Mouse (Mus musculus) forelimb bud, embryonic 11.5 days (tissue): ENCODE measurements around the gene Tbc1d1.

Experiments
- DNase-seq: peaks from one replicate; pipeline ENCODE4 v3.0.0-alpha.2; 2012; ENCODE audit warnings: low read depth, low spot score

The Tbc1d1 gene

GRCm38 (mm10) chr5:64206875-64207274 is 50.8 kb downstream of the Tbc1d1 start:
- DNase-seq = no peak

DNA sequence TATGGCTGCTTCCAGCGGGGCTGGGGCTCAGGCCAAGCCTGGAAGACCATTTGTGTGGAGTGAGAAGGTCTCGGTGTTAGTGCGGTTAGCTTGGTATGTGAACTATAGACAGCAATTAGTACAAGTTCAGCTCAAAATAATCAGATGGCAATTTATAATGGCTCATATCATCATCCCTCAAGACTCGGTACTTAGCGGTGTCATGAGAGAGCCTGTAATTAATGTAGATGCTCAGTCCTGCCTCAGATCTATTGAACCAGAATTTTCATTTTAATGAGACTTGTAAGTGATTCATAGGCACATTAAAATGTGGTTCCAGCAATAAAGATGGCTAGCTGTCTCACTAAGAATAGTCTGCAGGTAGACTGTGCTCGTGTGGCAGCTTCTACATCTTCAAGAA is 51.7 kb downstream of the Tbc1d1 start:
- no peak for DNase-seq

DNA sequence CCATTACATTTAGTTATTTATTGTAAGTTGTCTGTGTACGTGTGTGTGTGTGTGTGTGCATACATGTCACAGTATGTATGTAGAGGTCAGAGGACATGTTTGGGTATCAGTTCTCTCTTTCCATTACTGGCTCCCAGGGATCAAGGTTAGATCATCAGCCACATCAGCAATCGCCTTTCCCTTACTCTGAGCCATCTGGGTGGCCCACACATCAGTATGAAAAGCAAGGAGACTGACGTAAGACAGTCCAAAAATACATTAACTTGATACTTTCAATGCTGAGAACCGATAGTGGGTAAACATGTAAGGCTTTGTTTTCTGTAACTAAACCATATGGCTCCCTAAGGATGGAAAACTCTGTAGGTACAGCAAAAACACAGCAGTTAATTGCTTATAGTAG is 54.7 kb downstream of the Tbc1d1 start:
- DNase-seq = no peak

DNA sequence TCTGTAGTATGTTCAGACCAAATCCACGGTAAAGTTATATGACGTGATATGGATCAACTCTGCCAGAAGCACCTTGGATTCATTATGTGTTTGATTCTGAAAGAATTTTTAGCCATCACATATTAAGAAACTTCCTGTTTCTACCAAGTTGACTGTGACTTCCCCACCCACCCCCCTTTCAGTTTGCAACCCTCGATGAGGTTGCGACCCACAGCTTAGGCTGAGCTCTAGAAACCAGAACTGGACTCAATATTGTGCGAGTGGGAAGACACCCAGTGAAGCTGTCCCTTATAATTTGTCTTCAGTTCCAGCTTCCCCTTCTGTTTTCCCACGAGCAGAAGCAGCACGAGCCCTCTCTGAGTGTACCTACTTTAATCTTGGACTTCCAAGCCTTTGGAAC is 55.2 kb downstream of the Tbc1d1 start:
- DNase-seq = no peak

DNA sequence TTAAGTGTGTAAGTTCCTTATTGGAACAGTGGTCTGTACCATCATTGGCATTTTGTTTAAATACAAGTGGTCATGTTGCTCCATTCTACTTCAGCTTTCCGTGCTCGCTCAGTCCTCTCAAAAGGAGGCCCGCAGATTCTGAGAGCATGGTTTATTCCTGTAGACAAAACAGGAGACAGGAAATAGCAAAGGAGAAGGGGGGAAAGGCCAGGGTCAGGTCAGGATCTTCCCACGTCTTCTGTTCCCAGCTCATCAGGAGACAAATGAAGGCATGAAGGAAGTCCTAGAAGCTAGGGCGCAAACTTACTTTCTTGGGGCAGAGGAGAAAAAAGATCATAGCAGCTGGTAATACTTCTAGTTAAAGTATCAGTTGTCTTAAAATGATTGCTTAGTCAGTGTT is 56.1 kb downstream of the Tbc1d1 start:
- DNase-seq = no peak

GRCm38 (mm10) chr5:64212619-64213018 is 56.5 kb downstream of the Tbc1d1 start:
- no peak for DNase-seq

GRCm38 (mm10) chr5:64215806-64216205 is 59.7 kb downstream of the Tbc1d1 start:
- DNase-seq = no peak

- DNase-seq = no peak
Observed at GRCm38 (mm10) chr5:64216326-64216725, 60.2 kb downstream of the Tbc1d1 start.

DNA sequence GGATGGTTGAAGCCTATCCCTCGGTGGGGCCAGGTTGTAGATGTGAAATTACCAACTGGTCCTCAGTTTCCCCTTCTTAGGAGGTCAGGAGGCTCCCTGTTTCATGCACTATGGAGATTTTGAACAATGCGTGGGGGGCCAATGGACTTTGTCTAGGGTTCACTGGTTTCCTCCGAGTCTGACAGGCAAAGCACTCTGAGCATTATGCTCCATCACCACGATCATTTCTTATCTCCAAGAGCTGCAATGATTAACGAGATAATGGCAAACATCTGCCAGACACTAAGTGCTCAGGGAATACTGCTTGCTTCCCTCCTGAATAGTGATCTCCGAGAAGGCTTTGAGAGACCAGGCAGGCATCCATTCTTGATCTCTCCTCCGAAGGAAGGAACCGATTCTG is 61.2 kb downstream of the Tbc1d1 start:
- DNase-seq = no peak

GRCm38 (mm10) chr5:64217816-64218602 is 61.9 kb downstream of the Tbc1d1 start:
- DNase-seq = no peak

DNA sequence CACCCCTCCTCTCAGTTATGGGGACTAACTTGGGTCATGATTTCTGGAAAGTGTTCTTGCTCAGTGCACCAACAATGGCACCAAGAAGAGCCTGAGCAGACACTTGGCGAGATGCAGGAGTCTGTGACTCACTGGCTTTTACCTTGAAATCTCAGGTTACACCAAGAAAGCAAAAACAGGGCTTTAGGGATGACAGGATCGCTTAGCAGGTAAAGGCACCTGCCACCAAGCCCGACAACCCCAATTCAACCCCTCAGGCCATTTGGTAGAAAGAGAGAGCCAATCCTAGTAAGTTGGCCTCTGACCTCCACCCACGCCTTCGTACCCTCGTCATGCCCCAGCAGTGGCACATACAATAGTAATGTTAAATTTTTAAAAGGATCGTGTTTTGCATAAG is 62.5 kb downstream of the Tbc1d1 start:
- no peak for DNase-seq

DNA sequence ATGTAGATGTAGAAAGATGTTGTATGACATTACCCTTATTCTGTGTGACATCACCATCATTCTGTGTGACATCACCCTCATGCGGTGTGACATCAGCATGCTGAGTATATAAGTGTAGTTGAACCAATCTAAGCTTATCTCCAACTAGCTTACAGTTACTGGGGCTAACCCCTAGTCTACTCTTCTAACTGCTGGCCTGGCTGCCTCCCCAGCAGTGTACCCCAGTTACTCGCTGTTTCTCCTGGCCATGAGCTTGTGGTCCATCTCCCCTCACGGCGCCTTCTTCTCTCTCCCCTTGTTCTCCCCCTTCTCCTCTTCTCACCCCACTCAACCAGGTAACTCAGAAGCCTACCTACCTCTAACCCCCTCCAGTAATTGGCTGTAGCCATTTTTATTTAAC is 64.7 kb downstream of the Tbc1d1 start:
- DNase-seq = no peak

DNA sequence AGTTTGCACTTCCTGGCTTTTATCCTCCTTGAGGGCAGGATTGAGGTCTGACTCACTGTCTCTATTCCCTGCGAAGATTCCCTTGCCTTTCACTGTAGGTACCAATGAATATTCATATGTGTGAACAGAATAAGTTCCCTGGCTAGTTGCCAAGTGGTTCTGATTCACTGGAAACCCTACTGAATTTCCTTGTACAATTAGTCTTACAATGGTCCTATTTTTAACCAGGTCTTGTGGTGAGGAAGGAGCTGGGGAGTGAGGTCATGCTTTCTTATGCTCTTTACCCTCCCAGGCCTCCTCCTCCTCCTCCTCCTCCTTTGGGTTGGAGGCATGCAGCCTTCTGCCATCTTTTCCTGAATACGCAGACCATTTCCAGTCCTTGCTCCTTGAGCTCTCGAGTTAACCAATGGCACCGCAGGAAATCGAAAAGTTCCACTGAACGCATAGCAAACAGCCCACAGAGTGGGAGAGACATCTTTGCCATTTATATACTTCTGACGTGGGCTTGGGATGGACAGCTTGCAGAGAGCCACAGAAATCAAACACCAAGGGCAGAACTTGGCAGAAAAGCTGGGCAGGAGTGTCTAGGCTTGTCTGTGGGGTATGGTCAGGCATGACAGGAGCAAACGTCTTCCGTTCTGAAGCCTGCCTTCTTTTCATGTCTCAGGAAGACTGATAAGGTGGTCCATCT is 68.8 kb downstream of the Tbc1d1 start:
- no peak for DNase-seq

DNA sequence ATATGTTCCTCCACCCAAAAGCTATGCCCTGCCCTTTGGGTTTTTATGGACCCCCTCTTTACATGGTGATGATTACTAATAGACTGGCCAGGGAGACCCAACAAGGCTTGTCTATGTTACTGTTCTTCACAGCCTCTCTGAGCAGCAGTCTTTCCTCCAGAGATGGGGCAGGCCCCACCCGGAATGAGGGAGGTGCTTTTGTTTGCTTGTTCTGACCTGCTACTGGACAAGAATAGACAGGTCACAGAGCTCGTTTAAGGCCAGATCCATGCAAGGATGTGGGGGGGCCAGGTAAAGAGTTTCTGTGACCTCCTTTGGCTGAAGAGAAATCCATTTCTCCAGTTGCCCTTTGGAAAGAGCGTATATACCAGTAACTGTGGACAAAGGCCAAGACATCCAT is 72.1 kb downstream of the Tbc1d1 start:
- DNase-seq = no peak

DNA sequence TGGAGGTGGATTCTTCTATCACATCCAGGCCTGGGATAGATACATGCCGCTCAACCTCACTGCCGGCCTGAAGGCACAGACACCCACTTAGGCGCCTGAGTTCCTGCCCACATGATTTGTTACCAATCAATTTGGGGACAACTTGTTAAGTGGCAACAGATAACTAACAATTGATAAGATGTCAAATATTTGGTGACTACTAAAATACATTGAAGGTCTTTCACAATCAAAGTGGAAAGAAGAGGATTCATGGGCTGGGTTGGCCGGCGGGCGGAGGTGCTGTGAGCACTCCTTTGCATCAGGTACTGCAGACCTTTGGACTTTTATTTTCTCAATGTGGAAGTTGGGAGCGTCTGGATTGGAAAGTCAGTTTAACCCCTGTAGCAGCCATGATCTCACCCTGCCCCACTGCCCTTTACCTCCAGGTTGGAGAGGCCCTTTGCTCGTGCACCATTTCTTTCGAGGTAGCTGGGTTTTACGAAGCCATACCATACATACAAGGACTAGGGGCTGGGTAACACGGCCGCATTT is 73.3 kb downstream of the Tbc1d1 start:
- DNase-seq = no peak

- DNase-seq = peak; percentile 91
Observed at GRCm38 (mm10) chr5:64230061-64230466, 74.0 kb downstream of the Tbc1d1 start.

DNA sequence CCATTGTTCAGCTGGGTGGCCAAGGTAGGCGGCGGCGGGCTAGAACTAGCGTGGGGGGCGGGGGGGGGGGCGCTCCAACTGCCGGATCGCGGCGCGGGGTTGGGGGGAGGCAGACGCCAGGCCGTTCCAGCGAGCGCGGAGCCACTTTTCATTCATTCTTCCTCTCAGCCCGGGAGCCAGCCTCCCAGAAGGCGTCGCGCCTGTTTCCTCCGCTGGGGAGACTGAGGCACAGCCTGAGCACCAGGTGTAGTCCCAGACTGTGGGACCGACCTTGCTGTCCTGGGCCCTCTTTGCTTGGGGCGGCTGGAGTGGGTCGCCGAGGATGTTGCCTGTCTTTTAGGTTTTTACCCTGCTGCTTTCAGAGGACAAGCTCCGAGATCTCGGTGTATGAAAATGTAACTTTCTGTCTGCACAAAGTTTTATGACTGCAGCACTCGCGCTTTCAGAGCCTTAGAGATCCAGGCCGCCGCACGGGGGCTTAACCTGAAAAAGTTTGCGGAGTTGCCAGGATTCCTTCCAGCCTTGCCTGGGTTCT is 74.5 kb downstream of the Tbc1d1 start:
- DNase-seq = peak; percentile 35

DNA sequence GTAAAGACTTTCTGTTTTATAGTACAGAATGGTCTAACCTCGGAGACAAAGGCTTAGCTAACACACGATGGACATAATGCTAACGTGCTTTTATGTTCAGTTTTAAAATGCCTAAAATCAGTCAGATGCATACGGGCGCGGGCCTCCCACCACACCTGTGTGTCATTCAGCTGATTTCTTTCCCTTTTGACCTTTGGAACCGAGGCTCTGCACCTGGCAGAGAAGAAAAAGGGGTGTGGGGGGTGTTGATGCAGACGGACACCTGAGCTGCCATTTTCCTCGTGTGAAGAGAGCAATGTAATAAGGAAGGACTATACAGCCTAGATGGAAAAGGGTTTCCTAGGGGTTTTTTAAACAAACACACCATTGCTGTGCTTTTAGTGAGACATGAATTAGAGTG is 76.8 kb downstream of the Tbc1d1 start:
- no peak for DNase-seq

DNA sequence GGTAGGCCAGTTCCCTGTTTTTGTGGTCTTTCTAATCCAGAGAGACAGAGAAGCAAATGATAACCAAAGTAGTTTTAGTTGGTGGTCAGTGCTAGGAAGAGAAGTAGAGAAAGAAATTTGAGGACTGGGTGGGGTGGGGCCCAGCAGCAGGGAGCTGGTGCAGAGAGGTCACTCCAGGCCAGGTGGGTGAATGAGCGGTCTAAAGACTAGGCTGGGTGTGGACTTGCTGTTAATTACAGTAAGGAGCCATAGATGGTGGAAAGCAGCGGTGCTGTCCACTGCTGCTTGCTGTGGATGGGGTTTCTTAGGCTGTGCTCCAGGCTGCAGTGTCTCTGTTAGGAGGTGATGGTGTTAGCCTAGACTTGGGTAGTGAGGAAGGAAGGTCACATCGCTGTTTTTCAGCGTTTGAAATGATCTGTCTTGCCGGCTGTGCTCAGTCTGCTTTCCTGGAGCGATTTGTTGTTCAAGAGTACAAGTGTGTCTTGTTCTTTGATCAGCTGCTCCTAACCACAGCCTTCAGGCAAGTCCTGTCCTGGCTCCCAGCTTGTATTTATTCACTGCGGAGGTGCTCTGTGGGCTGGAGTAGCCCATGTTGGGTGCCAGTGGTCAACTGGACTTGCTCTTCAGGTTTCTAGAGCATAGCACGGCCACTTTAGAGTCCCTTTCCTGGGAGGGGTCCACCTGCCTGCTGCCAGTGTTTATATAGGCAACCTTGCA is 78.3 kb downstream of the Tbc1d1 start:
- DNase-seq = no peak

DNA sequence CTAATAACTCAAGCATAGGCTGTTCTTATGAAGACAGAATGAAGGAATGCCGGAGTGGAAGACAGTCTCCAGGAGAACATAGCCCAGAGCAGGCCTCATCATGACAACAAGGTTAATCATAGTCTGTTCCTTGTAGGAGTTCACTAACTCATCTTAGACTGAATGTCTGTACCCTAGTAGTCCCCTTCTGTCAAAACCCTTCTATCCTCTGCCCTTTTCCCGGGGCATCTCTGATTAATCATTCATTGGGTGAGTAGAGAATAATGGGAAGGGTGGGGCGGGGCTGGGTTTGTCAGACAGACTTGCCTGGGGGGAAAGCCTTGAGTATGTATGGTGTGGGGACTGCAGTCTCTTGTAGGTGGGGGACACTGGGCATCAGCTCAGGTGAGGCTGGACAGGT is 79.1 kb downstream of the Tbc1d1 start:
- DNase-seq = no peak

DNA sequence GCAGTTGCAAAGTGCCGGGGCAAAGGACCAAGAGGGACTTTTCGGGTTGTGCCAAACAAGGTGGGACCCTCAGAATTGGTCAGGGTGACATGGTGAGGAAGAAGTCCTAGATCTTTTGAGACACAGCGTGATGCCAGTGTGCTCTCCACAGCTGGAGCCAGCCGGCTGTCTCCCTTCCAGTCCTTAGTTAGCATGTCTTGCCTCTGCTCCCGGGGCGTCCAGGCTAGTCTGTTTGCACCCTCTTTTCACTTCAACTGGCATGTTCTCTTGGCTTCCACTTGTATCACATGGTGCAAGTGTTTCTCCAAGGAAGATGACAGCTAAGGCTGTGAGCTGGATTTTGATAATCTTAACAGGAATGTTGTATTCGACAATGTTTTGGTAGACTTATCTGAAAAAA is 80.5 kb downstream of the Tbc1d1 start:
- no peak for DNase-seq

DNA sequence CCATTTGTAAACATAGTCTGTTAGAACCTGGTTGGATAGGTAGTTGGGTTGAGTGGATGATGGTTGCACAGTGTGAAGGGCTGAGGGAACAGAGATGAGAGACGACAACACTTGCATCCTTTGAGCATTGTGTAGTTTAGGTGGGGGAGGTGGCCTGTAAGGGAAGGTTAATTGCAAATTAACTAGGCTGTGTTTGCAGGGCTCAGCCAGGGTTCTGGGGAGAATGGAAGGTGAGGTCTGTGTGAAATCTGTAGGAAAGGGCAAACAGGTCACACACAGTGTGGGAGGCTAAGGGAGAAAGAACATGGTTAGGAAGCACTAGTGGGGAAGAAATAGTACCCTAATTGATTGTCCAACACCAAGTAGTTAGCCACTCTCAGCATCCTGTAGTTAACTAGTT is 81.2 kb downstream of the Tbc1d1 start:
- no peak for DNase-seq
